Mouse (Mus musculus) heart, adult 9 months (tissue): Measurements from ENCODE around the gene Tspan2.

Source experiments
- DNase-seq, 2 experiments: peaks; one replicate each; pipeline ENCODE4 v3.0.0; 2022; ENCODE audit warnings: low spot score in 2 of 2

The Tspan2 gene

DNA sequence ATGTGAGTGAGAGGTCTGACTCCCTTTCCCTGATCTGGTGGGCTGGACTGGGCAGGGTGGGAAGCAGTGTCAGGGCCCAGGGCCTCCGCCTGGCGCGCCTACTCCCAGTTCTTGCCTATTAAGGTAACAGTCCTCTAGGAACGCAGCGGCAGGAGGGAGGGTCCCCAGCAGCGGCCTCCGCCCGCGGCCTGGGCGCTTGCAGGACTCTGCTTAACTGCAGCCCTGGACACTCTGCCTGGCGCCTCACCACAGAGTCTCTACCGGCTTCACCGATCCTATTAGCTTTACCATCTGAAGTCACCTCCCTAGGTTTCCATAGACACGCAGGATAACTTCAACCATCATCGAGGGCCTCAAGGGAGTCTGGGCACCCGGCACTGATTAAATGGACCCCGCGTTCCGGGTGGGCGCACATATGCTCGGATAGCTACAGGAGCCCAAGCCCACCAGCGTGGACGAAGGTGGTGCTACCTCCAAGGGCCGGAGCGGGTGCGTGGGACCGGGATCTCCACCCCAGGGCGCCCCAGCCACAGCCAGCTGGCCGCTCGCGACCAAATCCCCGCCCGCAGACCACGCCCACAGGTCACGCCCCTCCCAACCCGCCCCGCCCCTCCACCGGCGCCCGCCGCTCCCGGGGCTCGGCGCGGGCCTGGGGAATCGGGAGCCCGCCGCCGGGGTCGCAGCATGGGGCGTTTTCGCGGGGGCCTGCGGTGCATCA lies at the start of gene Tspan2:
Tspan2 (plus strand) TSS at position 217 of the 718 bp plus-strand sequence.
- peak; percentile 66 to 77 for DNase-seq

DNA sequence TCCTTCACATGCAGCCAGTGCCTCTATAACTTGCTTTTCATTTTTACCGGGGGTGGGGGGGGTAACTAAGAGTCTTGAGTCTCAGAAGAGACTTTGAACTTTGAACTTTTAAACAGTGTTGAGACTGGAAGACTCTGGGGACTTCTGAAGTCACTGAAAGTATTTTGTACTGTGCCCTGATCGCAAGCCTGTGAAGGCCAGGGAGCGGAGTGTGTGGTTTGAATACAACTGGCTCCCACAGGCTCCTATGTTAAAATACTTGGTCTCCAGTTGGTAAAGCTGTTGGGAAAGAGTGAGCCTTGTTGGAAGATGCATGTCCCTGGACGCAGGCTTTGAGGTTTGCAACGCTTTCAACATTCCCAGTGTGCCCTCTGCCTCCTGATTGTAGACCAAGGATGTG lies 47.5 kb upstream of the Tspan2 start:
- no peak for DNase-seq

DNA sequence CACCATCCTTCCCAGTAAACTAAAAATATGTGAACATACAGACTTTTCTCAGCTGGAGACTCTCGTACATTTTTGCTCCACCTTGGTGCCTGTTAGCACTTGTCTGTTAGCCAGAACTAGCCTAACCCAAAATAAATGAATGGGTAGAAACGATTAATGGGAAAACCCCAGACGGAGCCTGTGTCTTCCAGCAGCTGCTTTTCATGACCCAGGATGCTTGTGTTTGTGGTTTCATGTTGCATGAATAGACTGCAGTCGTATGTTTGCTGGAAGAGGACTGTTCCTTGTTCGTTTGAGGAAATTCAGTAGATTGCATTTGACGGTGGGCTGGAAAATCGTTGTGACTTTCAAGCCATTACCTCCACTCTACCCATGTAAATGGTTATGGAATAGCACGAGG lies 46.5 kb upstream of the Tspan2 start:
- no peak for DNase-seq

DNA sequence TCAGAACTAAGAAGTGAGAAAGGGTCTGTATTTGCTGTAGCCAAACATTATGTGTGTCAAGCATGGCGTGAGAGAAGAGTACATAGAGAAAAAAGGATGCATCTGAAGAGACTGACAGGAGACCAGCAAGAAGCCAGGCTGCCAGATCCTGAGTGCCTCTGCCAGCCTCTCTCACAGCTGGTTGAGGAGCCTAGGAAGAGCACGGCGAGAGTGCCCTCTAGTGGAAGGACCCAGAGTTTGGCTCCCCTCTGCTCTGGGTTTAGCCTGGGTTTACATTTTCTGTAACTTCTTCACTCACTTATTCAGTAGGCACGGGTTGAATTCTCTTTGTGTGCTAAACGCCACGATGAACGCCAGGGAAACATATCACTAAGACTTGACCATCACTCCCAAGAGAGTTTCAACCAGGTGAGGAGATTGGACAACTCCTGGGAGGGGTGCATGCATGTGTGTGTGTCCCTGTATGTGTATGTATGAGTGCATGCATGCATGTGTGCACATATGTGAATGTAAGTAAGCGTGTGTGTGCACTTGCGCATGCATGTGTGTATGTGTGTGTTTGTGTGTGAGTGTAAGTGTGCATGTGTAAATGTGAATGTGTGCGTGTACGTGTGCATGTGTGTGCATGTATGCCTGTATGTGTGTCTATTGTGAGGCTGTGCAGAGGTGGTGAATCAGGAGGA lies 42.4 kb upstream of the Tspan2 start:
- DNase-seq, result peak; percentile 39 to 61

DNA sequence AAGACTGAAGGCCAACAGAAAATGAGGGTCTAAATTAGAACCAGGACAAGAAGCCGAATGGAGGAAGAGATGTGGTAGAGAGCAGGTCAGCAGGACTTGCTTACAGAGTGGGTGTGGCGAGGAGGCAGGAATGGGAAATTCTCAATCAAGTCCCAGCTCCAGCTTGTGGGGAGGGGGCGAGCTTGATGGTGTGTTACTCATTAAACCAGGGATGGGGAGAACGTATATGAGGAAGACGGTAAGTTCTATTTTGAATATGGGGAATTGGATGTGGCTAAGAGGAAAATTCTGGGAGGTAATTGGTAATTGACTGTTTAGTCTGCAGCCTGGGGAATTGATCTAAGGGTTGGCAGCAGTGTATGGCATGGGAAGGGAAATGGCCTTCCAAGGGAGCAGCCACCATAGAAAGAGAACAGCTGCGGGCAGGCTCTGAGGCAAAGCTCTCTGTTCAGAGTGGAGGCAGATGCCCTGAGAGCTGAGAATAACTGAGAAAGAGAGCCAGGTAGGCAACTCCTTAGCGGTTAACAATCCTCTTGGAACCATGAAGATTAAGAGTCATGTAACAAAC lies 41.5 kb upstream of the Tspan2 start:
- no peak for DNase-seq

DNA sequence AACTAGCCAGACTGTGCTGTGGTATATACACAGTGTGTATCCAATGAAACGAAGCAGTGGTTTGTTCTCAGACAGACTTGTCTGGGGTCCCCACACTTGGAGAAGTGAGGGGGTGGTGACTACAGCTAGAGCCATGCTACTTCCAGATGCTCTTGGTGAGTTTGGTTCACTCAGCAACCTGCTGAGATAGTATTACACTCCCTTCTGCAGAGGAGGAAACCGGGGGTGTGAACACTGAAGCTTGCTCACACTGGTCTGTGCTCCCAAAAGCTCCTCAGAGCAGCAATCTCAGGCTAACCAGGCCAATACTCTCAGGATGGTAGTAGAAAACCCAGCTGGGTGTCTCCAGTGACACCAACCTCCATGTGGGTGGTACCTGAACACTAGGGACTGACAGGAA lies 36.2 kb upstream of the Tspan2 start:
- no peak for DNase-seq

DNA sequence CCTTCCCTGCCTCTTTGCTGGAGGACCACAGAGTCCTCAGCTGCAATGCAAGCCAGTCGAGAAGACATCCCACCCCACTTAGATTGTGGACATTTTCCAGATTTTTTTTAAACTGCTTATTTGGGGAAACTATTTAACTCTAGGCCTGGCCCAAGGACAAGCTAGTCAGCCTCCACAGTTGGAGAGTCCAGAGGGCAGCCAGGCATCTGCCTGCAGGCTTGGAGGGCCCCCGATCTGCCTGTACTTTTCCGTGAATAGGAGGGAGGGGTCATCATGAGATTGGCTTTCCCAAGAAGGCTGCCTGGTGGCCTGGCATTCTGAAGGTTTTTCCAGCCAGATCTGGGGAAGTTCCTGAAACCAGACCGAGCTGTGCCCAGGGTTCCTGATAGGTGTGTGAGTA lies 33.0 kb upstream of the Tspan2 start:
- no peak for DNase-seq

DNA sequence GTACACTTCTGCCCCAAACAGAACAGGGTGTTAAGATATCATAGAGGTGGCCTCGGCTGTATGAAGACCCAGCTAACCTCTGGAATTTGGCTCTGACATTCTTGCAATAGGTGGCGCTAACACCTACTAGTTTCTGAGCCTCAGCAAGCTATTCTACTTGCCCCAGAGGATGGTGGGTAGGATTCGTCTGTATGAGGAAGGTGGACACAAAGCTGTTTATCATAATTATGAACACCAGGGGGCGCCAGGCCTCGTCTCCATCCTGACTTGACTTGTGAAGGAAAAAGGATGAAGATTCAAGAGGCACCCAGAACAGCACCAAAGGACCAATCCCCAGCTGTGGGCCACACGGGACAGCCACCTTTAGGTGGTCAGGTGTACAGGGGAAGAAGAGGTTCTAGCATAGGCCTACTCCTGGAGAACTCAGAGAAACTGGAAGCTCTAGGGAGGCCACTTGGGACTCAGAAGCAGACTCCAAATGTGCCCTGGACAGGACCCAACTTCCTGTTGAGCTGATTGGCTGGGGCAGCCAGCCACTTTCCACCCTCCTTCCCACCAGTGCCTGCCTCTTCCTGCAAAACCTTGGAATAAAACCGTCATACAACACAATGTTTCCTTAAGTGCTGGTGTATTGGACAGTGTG lies 32.3 kb upstream of the Tspan2 start:
- peak; percentile 71 to 80 for DNase-seq

DNA sequence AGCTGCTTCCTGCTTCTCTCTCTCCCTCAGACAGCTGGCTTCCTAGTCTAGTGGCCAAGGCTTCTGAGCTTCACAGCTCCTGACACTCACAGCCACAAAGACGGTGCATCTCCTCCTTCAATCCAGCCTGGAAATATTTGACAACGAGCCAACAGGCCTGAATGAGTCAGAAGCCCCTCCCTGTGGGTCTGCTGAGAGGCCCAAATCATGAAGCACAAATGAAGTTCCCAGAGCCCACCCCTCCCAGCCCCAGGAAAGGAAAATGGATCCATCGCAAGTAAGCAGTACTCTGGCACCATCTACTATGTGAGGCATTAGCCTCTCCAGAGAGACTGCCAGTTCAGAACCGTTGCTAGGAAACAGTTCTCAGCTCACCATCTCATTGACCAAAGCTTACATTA lies 30.3 kb upstream of the Tspan2 start:
- no peak for DNase-seq

DNA sequence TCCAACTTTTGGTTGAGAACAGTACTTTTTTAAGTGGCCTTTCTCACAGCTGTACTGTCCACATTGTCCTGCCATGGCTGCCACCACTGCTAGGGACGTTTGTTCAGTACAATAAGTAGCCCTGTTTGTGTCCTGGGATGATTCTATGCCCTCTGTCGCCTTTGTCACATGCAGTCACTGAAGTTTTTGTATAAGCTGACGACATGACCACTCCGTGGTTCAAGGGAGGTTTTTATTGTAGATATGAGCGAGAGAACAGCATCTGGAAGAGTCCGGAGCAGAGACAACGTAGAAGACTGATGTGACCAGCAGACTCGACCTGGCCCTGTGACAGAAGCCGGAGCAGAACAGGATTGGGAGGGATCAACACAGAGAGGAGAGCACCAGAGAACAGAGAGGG lies 25.7 kb upstream of the Tspan2 start:
- no peak for DNase-seq

DNA sequence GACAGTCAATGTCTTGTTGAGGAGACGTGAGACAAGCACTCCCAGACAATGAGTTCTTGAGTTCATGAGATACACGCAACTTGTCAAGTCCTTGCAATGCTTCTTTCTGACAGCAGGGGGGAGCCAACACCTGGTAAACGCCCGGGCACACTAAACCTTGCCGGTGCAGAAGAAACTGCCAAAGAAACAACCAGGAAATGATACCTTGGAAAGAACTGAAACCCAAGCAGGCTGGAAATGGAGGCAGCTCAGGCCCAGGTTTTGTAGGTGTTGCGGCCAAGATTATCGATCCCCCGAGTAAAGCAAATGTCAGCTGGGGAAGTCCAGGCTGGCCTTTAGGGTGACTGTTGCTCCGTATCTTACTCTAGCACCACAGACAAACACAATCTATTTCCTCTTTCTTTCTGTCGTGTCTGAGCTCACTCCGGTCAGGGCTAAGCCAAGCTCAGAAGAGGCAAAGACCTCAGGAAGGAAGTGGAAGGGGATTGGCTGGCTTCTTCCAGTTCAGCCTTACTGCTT lies 19.2 kb upstream of the Tspan2 start:
- DNase-seq, result peak; percentile 64 to 86

DNA sequence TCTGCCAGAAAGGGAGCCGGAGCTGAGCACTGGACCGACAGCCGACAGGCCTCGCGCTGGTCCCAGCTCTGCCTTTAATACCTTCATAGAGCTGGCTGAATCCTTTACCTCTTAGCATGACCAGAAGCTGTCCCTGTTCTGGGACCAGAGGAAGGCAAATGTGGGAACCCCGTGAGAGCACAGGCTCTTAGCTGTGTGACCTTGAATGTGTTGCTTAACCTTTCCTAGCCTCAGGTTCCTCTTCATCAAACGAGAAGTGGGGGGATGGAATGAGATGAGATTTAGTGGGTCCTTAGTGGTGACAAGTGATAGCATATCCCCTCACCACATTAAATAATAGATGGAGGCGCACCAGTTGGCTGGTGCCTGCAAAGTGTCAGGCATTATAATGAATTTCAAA lies 18.5 kb upstream of the Tspan2 start:
- no peak for DNase-seq

DNA sequence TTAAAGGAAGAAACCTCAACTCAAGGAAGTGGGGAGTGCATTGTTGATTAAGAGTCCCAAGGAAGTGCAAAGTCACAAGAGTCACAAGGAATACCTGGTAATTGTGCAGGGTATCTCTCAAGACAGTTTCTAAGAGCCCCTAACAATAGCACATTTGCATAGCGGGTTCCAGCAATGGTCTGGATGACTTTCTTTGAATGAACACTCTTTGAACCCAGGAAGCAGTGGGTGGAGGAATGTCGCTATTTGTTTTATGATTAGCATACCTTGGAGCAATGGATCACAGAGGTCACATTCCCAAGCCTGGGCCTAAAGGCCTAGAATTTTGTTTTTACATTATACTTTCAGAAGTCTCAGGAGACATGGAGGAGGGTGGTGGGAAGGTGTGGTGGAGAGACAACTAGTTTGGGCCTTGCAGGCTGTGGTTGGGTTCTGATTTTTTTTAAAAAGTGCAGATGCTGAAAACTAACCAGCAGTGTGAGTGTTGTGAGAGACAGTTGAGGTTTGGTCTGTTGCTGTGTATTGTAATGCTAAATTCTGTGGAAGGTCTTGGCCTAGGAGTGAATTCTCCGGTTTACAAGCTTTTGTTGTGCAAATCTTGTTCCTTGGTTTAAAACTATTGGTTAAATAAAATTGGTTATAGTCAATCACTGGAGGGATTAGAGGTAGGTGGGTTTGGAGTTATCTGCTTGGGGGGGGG lies 16.6 kb upstream of the Tspan2 start:
- no peak for DNase-seq

DNA sequence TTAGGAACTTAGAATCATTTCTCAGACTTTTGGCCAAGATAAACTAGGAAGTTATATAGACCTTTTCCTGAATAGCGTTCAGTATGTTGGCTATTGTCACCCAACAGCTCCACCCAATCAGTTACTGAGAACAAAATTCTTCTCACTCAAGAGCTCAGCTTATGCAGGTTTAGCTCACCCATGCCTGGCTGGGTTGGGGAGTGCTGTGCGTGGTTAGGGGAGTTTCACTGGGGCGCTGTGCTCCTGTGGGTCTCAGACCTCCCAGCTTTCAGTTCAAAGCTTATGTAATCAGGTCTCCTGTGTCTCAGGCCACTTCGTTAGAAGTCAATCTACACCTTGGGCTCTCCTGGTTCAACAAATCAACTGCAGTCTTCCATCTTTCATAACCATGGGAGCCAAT lies 11.2 kb upstream of the Tspan2 start:
- DNase-seq, result no peak

DNA sequence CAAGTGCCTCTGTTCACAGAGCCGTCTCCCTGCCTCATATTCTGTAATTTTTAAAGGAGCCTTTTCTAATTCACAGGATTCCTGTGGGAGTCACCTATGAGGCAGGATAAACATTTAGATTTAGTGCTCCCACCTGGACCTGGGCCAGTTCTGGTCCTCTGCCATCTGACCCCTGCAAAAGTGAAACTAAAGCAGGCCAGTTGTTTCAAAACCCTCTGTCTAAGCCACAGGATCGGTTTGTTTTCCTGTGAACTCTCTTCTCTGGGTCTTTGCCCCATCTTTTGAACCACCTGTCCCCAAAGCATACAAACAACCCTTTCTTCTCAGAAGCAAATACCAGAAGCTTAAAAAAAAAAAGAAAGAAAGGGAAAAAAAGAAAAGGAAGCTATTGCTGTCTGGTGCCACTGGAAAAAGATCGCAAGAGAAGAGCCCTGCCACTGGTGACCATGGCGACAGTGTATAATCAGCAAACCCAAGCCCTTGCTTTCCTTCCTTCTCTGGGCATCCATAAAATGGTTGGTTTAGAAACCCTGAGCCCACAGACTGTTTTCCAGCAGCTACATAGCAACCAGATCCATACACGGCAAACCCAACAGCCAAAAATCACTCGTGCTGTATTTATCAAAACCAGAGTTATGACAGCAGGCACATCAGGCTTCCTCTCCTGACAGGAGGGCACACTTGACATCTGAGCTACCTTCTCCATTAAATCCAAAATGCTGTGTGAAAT lies 10.3 kb upstream of the Tspan2 start:
- DNase-seq, result peak; percentile 70 to 75

DNA sequence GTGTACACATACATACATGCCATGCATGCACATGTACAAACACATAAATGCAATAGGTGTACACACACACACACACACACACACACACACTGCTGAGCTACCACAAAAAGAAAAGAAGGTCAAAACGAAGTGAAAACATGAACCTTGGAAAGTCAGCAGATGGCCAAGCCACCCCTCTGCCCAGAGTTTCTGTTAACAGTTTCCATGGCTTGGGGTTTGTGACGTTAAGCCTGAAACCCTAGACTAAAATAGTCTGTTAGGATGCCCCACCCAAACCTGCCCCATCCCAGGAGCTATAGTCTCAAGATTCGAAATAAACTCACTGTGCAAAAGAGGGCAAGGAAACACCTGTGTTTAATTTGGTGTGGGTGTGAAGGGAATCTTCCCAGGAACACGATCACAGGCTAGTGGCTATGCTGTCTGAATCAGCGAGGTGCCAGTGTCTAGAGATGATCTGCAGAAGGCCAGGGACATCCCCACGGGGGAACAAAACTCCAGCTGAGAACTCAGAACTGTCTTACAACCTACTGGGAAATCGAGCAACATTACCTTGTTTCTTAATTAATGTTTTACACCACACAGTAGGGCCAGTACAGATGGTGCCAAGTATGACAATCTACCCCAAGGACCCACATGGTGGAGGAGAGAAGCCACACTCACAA lies 9.4 kb upstream of the Tspan2 start:
- DNase-seq, result no peak

DNA sequence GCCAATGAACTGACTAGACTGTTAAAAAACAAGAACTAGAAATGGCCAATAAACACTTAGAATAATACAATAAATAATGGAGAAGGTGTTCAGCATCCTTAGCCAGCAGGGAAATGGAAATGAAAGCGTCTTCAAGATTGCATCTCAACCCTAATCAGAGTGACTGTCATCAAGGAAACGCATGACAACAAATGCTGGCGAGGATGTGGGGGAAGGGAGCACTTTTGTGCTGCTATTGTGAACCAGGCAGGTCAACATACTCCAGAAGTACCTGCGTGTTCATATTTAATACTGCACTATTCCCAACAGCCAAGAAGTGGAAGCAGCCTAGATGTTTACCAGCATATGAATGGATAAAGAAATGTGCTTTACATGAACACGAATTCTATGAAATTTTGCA lies 4.9 kb upstream of the Tspan2 start:
- DNase-seq, result no peak

DNA sequence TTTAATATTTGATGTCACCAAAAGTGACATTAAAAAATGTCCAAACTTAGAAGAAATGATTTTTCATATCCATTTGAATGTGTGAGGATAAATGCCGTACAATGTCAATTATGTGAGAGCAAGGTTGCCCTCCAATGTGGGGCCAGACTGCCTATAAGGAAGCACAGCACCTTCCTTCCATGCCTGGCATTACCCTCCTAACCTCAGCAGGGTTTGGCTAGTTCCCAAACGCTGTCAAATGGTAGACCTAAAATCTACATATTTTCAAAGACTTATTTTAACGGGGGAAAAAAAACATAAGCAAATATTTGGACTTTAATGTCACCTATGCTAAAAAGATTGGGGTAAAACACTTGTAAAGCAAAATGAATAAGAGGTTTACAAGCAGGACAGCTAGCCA lies 3.2 kb upstream of the Tspan2 start:
- no peak for DNase-seq

DNA sequence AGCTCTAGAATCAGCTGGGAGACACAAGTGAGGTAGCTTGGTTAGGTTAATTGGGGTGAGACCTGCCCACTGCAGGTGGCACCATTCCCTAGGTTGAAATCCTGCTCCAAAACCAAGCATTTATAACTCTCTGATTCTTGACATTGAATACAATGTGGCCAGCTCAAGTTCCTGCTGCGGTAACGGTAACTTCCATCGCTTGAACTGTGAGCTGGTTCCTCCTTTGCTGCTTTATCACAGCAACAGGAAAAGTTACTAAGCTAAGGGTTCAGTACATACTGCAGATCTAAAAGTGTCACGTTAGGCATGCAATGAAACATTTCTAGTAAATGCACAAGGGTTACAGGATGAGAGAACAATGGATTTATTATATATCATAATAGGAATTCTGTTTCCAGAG lies 1.7 kb upstream of the Tspan2 start:
- no peak for DNase-seq

DNA sequence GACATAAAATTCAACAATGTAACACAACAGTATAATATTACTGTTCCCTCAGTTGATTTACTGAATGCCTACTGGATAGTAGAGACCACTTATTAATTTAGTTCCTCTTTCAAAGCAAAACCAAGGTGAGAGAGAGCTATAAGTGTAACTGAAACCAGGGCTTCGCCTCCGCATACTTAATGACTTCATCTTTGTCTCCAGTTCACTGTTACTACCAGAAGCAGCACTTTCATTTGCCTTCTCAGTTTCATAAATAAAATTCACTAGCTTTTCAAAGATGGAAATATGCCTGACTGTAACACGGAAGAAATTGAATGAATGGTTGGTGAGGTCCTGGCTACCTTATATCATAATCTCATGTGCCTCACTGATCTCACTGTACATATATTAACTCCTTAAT lies 1.3 kb upstream of the Tspan2 start:
- DNase-seq, result no peak

DNA sequence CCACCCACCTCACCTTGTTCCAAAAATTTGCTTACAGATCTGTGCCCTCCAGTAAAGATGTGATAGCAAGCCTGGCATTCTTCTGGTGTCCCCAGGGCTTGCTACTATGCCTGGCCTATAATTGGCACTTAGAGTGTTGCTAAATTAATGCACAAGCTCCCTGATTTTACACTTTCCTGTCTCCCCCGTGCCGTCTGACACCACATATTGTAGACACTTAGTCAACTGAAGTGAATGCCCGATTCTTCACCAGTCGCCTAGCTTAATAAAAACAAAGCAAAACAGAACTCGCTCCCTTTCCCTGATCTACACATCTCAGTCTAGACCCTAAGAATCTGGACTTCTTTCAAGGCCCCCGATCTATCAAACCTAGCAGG lies 405 bp upstream of the Tspan2 start:
- no peak for DNase-seq
